Mouse (Mus musculus) kidney, embryonic 16.5 days (tissue): ENCODE results near the gene Megf11. TPM values are rescaled to one million over a fixed set of nuclear protein-coding genes. Genes with fewer than 3 reads are reported as not detected.

ENCODE experiments used
- ATAC-seq: fragments of 200-750 bp; cut with Nextera tagmentation; 2 replicates; pipeline ENCODE4 v1.8.0; 2017; ENCODE audit warnings: moderate TSS enrichment; ENCODE audit not compliant: low FRiP score, low TSS enrichment
- H3K27ac ChIP-seq: fragments of 300-500 bp; sonication (generic); 2 replicates; pipeline ENCODE4 v1.5.1; 2014; ENCODE audit warnings: low read length
- H3K27me3 ChIP-seq: fragments of 300-500 bp; sonication (generic); 2 replicates; pipeline ENCODE4 v1.6.1; 2014; ENCODE audit warnings: low read length, control low read depth, mixed read lengths; ENCODE audit not compliant: insufficient read depth
- H3K36me3 ChIP-seq: fragments of 300-500 bp; sonication (generic); 2 replicates; pipeline ENCODE4 v1.6.1; 2014; ENCODE audit warnings: low read length, control low read depth, mixed read lengths; ENCODE audit not compliant: insufficient read depth
- H3K4me1 ChIP-seq: fragments of 300-500 bp; sonication (generic); 2 replicates; pipeline ENCODE4 v1.6.1; 2014; ENCODE audit warnings: low read length, control low read depth, mixed read lengths; ENCODE audit not compliant: insufficient read depth
- H3K4me2 ChIP-seq: fragments of 300-500 bp; sonication (generic); replicated peaks from 2 replicates; pipeline ENCODE4 v1.6.1; 2014; ENCODE audit warnings: low read depth, low read length
- H3K4me3 ChIP-seq: fragments of 300-500 bp; sonication (generic); 2 replicates; pipeline ENCODE4 v1.5.1; 2014; ENCODE audit warnings: mild to moderate bottlenecking, low read length
- H3K9ac ChIP-seq: fragments of 300-500 bp; sonication (generic); replicated peaks from 2 replicates; pipeline ENCODE4 v1.6.1; 2014; ENCODE audit warnings: low read length
- H3K9me3 ChIP-seq: fragments of 300-500 bp; sonication (generic); 2 replicates; pipeline ENCODE4 v1.6.1; 2016; ENCODE audit warnings: low read length, control low read depth
- WGBS: fragments of 180-500 bp; shearing (Covaris S2); extraction: QIAGEN DNeasy Blood & Tissue Kit; methylation state at CpG from one replicate; pipeline ENCODE4 v1.1.7; 2014; 5-methylcytosine and 5-hydroxymethylcytosine counted together
- polyA plus RNA-seq: library from polyadenylated mRNA; unstranded; fragments of >200 nt; fragmentation: Nextera tagmentation; extraction: Ambion mirVana; gene quantifications from 2 replicates; pipeline ENCODE4 v1.2.1, GENCODE M21; 2015

Megf11 gene
- polyA plus RNA-seq, 1 experiment from 2014 or later, result 4.7 TPM

DNA sequence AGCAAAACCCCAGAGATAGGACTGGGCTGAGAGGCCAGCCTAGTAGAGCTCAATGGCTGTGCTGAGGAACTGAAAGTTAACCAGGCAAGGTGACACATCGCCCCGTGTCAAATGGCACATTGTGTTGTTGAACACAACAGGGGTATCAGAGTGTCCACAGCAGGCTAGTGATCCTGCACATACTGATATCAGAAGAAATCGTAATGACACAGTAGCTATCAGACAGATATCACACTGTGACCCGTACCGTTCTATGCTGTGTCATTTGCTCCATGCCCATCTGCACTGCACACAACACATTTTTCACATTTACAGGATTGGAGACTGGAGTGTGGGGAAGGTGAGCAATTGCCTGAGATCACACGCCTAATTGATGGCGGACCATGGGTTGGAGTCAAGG is 213.0 kb downstream of the Megf11 start:
- no peaks in the 10 kb centered on the region for H3K36me3 ChIP-seq
- no peak for ATAC-seq

DNA sequence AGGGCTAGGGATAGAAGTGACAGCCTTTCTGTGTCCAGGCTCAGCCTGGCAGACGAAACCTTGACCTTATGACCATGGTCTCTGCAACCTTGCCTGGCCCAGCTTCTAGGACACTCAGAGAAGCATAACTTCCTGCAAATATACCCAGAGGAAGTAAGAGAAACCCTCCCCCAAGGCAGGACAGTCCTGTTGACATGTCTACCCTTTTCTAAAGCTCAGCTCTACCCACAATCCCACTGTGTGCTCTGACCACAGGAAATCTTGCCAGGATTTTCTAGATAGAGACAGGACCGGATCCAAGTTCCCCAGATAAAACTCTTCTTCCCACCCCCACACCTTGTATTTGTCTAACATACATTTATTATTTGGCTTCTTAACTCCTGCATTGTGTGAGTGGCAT is 215.3 kb downstream of the Megf11 start:
- 59% methylated on average over 2 of the region's 2 CpGs for WGBS
- no peaks in the 10 kb centered on the region for H3K27me3 ChIP-seq
- no peak overlapping the region for H3K27ac ChIP-seq

More for the DNA sequence above, 213.0 kb downstream of the Megf11 start:
- WGBS, result 92% methylated on average over 7 of the region's 7 CpGs
- Histone ChIP-seq H3K4me3 (no peak overlapping the region), H3K4me1 (peaks cover 5% of the 10 kb centered on the region), H3K27ac (no peak overlapping the region), H3K27me3 (no peaks in the 10 kb centered on the region), H3K9me3 (no peaks in the 10 kb centered on the region), H3K4me2 (no peak overlapping the region), H3K9ac (no peak overlapping the region)

GRCm38 (mm10) chr9:64602895-64603294 is 217.5 kb downstream of the Megf11 start:
- Histone ChIP-seq H3K4me2 (no peak overlapping the region), H3K27me3 (no peaks in the 10 kb centered on the region), H3K4me1 (peaks cover 17% of the 10 kb centered on the region; the same call in 1 of the 2 replicates), H3K4me3 (no peak overlapping the region), H3K9me3 (no peaks in the 10 kb centered on the region), H3K27ac (no peak overlapping the region), H3K9ac (no peak overlapping the region), H3K36me3 (no peaks in the 10 kb centered on the region)
- 86% methylated on average over 1 of the region's 1 CpGs for WGBS
- ATAC-seq, result no peak

More for the DNA sequence above, 215.3 kb downstream of the Megf11 start:
- Histone ChIP-seq H3K4me2 (no peak overlapping the region), H3K4me3 (no peak overlapping the region), H3K36me3 (no peaks in the 10 kb centered on the region), H3K4me1 (peaks cover 12% of the 10 kb centered on the region), H3K9me3 (no peaks in the 10 kb centered on the region), H3K9ac (no peak overlapping the region)
- no peak for ATAC-seq

GRCm38 (mm10) chr9:64604217-64604711 is 218.8 kb downstream of the Megf11 start:
- 60% methylated on average over 7 of the region's 7 CpGs for WGBS

GRCm38 (mm10) chr9:64605077-64605714 is 219.8 kb downstream of the Megf11 start:
- Histone ChIP-seq H3K36me3 (no peaks in the 10 kb centered on the region), H3K4me3 (no peak overlapping the region), H3K27me3 (no peaks in the 10 kb centered on the region), H3K9me3 (no peaks in the 10 kb centered on the region), H3K9ac (no peak overlapping the region), H3K4me1 (peaks cover 17% of the 10 kb centered on the region; the same call in 1 of the 2 replicates), H3K27ac (no peak overlapping the region), H3K4me2 (no peak overlapping the region)
- WGBS, result 71% methylated on average over 14 of the region's 14 CpGs
- ATAC-seq, result no peak

More at GRCm38 (mm10) chr9:64604217-64604711, 218.8 kb downstream of the Megf11 start:
- H3K9me3 ChIP-seq, result no peaks in the 10 kb centered on the region
- no peak overlapping the region for H3K4me3 ChIP-seq
- no peak overlapping the region for H3K4me2 ChIP-seq
- H3K4me1 ChIP-seq, result peaks cover 17% of the 10 kb centered on the region; the same call in 1 of the 2 replicates
- H3K27me3 ChIP-seq, result no peaks in the 10 kb centered on the region
- no peaks in the 10 kb centered on the region for H3K36me3 ChIP-seq
- no peak overlapping the region for H3K9ac ChIP-seq
- no peak overlapping the region for H3K27ac ChIP-seq
- ATAC-seq, result no peak

DNA sequence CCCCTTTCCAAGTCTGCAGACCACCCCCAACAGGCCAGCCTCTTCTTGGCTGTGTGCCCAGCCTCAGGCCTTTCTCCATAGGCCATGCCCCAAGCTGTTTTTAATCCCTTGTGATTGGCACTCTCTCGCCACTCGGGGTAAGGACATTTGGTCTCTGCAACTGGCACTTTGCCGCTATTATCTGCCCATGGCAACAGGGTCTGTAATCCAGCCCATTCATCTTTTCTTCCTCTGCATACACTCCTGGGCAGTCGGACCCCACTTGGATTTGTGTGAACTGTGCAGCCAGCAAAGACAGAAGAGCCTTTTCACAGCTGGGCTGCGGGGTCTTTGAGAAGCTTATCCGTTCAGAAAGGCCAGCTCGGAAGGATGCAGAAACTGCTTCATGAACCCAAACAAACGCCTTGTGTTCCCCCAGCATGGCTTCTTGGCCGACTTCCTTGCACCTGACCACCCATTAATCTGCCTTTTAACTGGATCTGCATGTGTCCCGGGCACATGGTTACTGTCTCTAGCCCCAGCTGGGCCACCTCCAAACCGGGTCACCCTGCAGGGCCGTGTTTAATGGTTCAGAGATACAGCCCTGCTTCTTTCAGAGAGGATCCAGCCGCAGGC is 220.4 kb downstream of the Megf11 start:
- no peaks in the 10 kb centered on the region for H3K9me3 ChIP-seq
- peak overlapping the region; percentile 26; the same call in 1 of the 2 replicates for H3K27ac ChIP-seq
- no peak overlapping the region for H3K9ac ChIP-seq
- H3K36me3 ChIP-seq, result no peaks in the 10 kb centered on the region
- peak; percentile 55; the same call in 1 of the 2 replicates for ATAC-seq
- H3K4me3 ChIP-seq, result no peak overlapping the region
- peaks cover 17% of the 10 kb centered on the region; the same call in 1 of the 2 replicates for H3K4me1 ChIP-seq
- 34% methylated on average over 13 of the region's 13 CpGs for whole genome bisulfite sequencing
- no peaks in the 10 kb centered on the region for H3K27me3 ChIP-seq
- no peak overlapping the region for H3K4me2 ChIP-seq

GRCm38 (mm10) chr9:64607049-64607448 is 221.6 kb downstream of the Megf11 start:
- no peaks in the 10 kb centered on the region for H3K27me3 ChIP-seq
- no peak overlapping the region for H3K27ac ChIP-seq
- no peak overlapping the region for H3K4me3 ChIP-seq
- no peak overlapping the region for H3K4me2 ChIP-seq
- no peaks in the 10 kb centered on the region for H3K36me3 ChIP-seq
- no peak for ATAC-seq
- no peaks in the 10 kb centered on the region for H3K9me3 ChIP-seq
- 85% methylated on average over 1 of the region's 1 CpGs for WGBS
- no peak overlapping the region for H3K9ac ChIP-seq
- peaks cover 17% of the 10 kb centered on the region; the same call in 1 of the 2 replicates for H3K4me1 ChIP-seq

- no peak overlapping the region for H3K4me3 ChIP-seq
- H3K27ac ChIP-seq, result no peak overlapping the region
- H3K36me3 ChIP-seq, result no peaks in the 10 kb centered on the region
- H3K4me2 ChIP-seq, result no peak overlapping the region
- no peaks in the 10 kb centered on the region for H3K27me3 ChIP-seq
- ATAC-seq, result no peak
- H3K9me3 ChIP-seq, result no peaks in the 10 kb centered on the region
- no peak overlapping the region for H3K9ac ChIP-seq
- peaks cover 21% of the 10 kb centered on the region; the same call in 1 of the 2 replicates for H3K4me1 ChIP-seq
- WGBS, result 49% methylated on average over 3 of the region's 3 CpGs
Observed at GRCm38 (mm10) chr9:64609546-64609945, 224.1 kb downstream of the Megf11 start.

GRCm38 (mm10) chr9:64612121-64612983 is 226.9 kb downstream of the Megf11 start:
- Histone ChIP-seq H3K9ac (no peak overlapping the region), H3K27me3 (no peaks in the 10 kb centered on the region)
- WGBS, result 24% methylated on average over 7 of the region's 7 CpGs

More at GRCm38 (mm10) chr9:64612121-64612983, 226.9 kb downstream of the Megf11 start:
- ATAC-seq, result no peak
- H3K27ac ChIP-seq, result no peak overlapping the region
- no peaks in the 10 kb centered on the region for H3K36me3 ChIP-seq
- no peak overlapping the region for H3K4me3 ChIP-seq
- no peaks in the 10 kb centered on the region for H3K9me3 ChIP-seq
- peaks cover 4% of the 10 kb centered on the region; the same call in 1 of the 2 replicates for H3K4me1 ChIP-seq
- no peak overlapping the region for H3K4me2 ChIP-seq
